Mouse (Mus musculus) left cerebral cortex, adult 18-20 months (tissue): ENCODE data around the gene Uqcc1. TPM values are rescaled to one million over a fixed set of nuclear protein-coding genes. Genes with fewer than 3 reads are reported as not detected.
"Not testable (repeated sequence)": the region's sequence is repeated elsewhere in the genome, so short reads cannot be mapped to it uniquely, and the experiment has no call there.

Source experiments
- DNase-seq, 2 experiments: peaks; one replicate each; pipeline ENCODE4 v3.0.0; 2021 to 2022; ENCODE audit warnings: low spot score in 2 of 2, mixed read lengths in 1 of 2
- total RNA-seq, 2 experiments: library from RNA; stranded (reverse); gene quantifications; 2 replicates each; pipeline ENCODE4 v1.2.3; 2021

The Uqcc1 gene
- total RNA-seq, 2 experiments from 2014 or later: 84.7 to 91.8 TPM

DNA sequence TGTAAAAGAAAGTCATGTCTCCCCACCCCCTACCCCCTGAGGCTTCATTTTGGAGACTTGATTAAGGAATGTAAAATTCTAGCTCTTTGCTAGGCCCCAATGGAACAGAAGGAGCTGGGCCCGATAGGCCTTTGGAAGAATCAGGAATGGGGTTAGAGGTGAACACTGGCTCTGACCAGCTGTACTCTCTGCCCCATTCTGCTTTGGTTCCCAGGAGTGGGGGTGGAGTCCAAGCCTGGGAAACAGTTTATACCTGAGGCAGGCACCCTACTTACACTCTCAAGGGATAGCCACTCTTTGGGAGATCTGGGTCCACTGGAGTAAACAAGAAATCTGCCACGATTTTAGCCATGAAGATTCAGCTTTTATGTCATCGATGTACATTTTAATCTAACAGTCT, 10.6 kb upstream of the Uqcc1 start, which contains the start of gene Gm15557:
Gene Gm15557 (plus strand): TSS at position 48 of the 400 bp plus-strand sequence.
- DNase-seq: no peak

DNA sequence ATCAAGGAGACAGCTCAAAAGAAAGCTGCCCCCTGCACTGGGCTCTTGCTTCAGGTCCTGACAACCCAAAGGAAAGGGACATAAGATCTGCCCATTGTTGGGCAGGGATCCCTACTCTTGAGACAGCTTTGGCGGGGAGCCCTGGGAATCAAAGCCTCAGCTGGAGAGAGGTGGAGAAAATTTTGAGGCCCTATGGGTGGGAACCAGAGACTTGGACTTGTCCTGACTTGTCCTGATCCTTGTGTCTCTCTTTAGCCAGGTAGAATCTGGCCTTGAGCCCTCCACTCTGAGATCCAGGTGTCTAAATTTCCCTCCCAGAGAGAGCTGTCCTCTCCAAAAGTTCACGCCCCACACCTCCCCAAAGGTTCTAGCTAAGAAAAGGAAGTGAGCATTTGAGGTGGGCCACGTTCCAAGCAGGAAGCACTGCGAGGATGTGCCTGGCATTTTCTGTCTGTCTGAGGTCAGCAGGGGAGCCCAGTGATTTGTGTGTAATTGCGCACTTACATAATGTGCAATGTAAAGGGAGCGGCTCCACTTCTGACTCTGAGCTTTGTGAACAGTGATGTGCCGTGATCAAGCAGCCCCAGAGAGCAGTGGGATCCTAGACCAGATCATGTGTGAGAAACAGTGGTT, 9.9 kb upstream of the Uqcc1 start:
- DNase-seq: no peak

DNA sequence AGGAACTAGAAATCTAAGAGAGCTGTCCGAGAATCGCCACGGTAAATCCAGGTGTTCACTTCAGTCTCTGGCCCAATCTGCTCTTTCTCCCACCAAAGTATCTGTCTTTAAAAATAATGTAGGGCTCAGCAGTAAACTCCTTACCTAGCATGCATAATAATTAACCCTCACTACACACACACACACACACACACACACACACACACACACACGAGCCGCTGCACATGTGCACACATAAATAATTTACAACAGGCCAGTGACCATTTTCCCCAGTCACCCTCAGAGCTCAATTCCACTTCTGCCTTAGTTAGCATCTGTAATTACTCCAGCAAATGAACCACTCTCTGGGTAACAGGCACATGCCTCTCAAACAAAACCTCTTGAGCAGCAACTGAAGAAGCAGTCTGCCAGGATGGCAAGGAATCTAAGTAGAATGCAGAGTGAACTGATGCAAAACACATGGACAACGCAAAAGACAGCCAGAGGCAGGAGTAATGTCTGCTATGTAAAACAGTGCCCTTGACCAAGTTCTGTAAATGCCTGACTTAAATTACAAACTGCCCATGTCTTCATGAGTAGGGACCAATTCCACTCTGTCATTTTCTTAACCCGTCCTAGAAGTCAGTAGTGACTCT, 1.3 kb downstream of the Uqcc1 start:
- no peak for DNase-seq

DNA sequence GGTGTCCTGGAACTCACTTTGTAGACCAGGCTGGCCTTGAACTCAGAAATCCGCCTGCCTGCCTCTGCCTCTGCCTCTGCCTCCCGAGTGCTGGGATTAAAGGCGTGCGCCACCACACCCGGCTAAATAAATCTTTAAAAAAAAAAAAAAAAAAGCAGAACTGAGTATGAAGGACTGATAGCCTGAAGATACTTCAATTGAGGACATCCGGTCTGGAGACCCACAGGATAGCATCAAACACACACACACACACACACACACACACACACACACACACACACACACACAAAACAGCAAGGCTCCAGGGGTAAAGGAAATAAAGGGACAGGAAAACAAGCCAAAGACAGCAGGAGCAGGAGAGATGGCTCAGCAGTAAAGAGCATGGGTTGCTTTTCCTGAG, 4.9 kb downstream of the Uqcc1 start:
- DNase-seq: not testable (repeated sequence)

DNA sequence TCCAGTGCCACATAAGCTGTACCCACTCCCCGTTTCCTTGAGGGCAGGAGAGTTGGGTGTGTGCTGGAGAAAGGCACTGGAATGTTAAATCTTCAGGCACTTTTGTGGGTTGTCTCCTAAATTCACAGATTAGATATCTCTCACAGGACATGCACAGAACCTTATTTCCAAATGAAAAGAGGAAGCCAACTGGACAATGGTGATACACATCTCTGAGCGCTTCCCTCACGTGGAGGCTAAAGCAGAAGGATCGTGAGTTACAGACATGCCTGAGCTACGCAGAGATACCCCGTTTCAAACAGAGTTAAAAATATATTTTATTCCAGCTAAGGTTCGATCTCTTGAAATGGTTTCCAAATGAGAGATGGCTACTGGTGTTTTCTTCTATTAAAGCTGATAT, 7.0 kb downstream of the Uqcc1 start:
- no peak for DNase-seq

DNA sequence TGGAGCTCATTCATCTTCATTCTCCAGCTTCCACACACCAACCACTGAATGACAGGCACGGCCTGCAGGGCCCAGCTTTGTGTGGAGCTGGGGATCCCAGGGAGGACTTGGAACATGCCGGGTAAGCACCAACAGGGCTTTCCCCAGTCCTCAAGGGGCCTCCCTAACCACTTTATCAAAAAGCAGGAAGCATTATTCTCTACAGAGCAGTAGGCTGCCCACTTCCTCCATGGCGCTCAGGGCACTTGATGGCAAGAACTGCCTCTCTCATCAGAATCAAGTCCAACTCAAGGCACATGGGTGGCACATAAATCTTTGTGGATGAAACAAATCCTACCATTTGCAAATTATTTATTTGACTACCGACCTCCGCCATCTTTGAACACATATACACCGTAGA, 15.4 kb downstream of the Uqcc1 start:
- no peak for DNase-seq

DNA sequence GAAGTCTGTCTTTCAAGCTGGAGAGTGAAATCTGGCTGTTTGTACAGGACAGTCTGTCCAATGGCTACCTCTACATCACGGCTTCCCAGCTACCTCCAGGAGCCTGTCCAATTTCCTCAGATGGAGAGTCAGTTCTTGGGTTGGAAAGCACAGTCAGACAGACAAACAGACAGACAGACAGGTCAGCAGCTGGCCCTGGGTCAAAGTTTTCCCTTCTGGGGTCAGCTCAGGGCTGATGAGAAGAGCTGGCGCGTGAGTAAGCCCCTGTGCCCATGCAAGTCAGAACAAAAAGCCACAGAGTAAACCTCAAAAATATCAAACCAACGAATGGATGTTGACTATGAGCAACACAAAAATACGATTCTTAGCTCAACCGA, 26.5 kb downstream of the Uqcc1 start:
- DNase-seq: no peak

DNA sequence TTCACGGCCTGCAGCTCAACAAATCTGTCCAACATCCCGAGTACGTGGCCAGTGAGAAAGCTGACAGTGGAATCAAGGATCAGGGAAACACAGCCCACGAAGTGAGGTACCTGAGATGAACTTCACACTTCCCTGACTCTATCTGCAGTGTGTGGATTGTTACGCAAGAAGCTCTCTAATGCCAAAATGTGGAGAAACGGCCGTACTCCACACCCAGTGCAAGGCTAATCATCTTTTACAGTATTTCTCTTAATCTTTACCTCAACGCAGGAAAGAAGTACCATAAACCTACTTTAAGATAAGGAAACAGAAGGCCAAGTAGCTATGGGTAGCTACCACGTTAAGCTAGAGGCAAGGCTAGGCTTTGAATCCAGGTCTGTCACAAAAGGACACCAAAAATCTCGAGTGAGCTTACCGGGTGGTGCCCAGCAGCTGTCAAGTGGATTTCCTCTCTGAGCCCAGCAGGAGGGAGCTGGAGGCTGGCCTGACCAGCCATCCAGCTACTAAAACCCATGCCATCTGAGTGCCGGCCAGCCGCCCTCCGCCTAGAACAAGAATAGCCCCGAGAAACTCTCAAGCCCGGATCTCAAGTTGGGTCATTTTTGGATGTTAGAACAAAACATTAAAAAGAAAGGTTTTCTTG, 27.0 kb downstream of the Uqcc1 start:
- peak in 1 of 2 experiments; percentile 12 for DNase-seq

DNA sequence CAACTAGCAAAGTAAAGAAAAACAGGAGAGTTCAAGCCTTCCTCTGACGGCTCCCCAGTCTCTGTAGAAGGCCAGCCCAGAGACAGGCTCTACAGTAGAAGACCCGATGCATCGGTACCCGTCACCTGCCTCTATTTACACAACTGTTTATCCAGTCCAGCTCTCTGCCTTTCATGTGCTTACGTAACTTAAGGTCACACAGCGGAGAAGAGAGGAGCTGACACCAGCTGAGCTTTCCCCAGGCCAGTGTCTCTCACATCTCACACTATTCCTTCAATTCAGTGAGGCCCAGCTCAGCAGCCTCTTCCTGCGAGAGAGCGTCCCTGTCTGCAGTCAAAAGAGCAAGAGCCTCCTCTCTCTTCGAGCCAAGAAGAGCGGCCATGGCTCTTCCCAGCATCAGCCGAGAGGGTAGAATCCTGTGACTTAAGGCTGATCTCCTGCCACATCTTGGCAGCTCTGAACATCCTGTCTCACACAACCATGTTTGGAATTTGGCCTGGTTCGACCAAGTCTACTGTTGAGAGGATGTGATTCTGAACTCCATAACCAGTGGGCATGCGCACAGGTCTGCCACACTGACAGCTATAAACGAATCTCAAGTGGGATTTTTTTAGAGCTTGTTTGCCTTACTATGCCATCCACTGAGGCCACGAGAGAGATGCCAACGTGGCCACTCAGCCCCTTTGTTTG, 34.9 kb downstream of the Uqcc1 start:
- DNase-seq: no peak

DNA sequence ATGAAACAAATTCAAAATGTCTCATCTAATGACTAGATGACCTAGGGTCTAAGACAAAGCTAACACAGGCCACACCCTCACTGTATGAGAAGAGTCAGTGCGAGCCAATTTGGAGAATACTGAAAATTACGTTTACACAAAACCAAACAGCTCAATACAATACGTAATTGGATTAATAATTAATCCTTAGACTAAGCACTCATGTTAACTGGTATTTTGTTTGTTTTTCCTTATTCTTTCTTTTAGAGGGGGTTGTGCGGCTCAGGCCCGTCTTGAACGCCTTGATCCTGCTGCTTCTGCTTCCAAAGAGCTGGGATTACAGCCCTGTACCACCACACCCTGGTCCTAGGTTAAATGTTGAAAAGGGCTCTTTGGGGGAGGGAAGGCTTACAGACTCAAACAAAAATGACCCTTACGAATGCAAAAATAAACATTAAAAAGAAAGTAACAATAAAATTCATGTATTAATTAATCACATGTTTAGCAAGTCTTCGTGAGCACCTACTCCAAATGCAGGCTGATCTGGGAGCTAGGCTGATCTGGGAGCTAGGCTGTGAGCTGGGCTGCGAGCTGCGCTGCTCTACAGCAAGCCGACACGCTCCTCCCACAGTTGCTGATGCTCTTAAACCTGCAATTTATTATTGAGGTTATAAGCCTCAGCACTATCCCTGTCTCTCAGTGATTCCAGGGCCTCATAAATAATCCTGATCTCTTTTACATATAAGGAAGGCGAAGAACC, 35.6 kb downstream of the Uqcc1 start:
- DNase-seq: no peak

DNA sequence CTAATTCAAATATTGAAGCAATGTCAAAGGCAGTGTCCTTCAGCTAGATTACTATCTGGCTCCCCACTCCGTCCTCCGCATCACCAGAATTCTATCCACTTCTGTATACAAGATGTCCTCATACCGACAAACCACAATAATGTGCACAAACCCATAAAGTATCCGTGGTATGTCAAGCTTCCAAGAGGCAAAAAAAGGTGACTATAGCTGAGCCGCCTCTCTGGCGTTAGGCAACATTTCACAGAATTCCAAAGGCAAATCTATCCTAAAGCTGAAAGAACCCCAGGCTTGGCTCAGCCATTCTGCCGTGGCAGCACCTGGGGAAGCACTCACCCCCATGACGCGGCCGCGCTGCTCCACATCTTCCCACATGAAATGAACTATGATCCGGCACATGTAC, 43.3 kb downstream of the Uqcc1 start:
- no peak for DNase-seq

DNA sequence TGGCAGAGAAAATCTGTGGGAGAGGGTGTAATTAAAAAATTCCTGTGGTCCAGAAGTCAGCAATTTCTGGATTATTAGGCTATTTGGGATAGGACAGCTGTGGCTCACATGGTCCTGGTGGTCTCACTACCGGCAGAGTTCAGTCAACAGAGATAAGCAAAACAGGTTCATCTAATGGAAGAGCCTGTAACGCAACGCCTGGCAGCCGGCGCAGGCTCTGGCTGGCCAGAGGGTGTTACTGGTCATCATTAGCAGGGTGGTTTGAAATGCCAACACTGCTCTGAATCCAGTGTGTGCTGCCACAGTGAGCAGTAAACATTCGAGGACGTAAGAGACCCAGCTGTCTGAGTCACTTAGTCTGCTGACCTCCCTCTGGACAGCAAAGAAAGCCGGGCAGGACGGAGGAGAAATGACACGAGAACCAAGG, 44.8 kb downstream of the Uqcc1 start:
- no peak for DNase-seq

DNA sequence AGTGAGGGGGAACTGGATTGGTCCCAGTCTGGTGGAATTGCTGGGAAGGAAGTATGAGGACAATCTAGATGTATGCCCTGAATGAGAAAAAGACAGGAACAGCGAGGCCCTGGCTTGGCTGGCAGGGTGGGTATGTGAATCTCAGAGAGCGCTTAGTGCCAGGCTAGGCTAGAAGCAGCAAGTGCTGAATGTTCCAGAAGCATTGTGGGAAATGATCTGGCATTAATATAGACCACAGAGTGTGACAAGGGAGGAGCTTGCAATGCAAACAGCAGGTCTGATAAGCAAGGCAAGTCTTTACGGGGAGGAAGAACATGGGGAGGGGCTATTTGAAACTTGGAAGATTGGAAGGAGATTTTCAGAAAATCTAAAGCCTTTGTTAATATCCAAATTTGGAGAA, 48.0 kb downstream of the Uqcc1 start:
- DNase-seq: no peak

DNA sequence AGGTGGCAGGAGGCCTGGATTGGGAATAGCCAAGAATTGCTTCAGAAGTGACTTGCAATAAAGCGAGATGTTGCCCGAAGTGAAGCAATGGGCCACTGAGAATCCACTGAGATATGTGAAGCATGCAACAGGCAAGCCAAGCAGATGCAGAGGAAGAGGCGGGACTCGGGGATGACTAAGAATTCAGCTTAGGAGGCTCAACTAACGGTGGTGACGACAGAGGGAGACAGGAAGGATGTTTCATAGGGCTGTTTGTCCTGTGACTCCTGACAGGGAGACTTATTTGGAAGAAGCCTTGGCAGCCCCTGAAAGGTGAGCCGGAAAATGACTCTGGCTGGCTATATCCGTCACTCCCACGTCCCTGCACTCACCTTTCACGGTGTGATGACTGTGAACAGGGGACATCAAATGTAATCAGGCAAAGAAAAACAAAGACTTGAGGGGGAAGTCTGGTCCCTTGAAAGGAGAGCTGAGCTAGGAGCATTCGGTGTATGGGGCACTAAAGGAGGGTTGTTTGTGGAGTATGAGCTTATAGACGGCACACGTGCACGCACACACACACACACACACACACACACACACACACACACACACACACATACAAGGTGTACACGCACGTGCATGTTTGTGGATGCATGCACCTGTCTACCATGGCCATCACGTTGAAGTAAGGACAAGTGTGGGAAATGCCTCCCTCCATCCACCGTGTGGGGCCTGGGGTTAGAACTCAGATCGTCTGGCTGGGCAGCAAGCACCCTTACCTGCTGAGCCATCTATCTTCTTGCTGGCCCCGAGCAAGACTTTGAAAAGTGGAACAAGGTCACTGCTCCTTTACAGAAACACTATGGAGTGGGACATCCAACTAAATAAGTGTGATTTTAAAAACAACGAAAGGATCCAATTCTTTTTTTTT, 50.9 kb downstream of the Uqcc1 start:
- no peak for DNase-seq

DNA sequence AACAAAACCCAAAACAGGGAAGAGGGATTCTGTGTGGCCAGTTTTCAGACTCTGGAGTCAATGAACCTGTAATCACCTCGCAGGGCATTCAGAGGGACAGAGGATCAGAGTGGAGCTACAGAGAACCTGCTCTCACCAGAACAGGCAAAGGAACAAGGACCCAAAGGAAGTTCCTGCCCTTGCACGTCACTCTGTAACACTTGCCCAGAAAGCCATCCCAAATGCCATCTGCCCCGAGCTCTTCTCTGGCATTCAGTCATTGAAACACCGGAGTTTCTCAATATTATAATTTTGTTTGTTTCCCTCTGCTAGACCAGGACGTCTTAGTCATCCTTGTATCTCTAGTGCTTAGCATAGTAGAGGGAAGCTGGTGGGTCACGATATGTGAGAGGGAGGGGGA, 56.5 kb downstream of the Uqcc1 start:
- DNase-seq: no peak

DNA sequence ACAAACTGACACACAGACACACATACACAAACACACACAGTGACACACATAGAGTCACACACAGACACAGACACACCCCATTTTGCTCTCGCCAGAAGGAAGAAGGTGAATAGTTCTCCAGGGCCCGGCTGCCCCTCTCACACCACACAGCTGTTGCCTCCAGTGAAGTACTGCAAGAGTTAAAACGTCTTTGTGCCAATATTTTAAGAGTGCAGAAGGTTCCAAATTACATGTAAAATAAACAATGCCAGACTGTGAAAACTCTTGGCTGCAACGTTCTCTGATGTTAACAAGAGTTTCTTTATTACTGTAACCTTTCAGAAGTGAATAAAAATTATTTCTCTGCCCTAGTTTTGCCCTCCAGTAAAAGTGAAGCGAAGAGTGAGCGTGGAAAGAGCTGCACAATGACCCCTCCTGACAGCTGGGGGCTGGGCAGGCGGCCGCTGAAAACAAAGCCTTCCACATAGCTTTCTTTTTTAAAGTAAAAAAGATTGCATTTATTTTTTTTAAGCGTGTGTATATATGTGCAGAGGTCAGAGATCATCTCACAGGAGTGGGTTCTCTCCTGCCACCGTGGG, 57.1 kb downstream of the Uqcc1 start:
- DNase-seq: no peak

DNA sequence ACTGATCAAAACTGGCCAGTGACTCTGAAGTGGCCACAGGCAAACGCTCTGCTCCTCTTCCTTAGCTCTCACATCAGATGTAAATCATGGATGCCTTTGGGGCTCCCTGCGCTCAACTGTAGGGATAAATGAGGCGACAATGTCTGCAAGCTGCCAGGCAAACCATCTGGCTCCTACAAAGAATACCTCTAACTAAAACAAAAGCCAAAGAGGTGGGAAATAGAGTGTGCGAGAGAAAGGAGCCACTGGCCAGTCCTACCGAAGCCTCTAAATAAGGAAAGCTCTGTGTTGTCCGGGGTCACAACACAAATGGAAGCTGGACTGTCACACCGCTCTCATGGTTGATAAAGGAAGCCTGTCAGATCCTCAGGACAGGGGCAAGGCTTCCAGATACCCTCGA, 57.6 kb downstream of the Uqcc1 start:
- no peak for DNase-seq

DNA sequence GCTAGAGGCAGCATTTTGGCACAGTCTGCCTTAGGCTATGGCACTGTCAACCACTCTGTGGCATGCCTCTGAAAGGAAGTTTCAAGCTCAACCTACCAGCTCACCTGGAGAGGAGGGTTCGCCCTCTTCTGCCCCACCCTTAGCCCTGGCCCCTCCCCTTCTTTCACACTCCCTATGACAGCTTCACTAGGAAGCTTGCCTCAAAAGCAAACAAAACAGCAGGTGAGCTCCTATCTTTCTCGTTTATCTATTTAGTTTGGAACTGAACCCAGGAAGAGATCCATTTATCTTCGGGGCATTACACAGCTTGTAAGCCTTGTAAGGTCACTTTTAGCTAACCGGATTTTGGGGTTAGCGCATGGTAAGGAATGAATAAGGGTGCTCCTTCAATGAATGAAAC, 60.3 kb downstream of the Uqcc1 start:
- DNase-seq: no peak

DNA sequence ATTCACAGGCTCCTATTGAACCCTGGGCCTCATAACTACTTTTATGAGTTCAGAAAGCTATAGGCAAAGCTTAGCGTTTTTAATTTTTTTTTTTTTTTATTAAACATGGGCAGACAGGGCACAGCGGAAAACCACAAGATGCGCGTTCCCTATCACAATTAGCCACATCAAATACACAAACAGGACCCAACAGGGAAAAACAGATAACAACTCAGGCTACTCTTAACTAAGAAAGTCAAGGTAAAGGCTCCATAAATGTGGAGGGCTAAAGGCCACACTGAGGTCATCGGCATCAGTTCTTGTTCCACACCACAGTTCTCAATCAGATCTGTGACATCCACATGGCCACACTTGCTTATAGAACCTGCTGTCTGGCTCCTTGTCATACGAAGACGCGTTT, 61.8 kb downstream of the Uqcc1 start:
- DNase-seq: no peak

DNA sequence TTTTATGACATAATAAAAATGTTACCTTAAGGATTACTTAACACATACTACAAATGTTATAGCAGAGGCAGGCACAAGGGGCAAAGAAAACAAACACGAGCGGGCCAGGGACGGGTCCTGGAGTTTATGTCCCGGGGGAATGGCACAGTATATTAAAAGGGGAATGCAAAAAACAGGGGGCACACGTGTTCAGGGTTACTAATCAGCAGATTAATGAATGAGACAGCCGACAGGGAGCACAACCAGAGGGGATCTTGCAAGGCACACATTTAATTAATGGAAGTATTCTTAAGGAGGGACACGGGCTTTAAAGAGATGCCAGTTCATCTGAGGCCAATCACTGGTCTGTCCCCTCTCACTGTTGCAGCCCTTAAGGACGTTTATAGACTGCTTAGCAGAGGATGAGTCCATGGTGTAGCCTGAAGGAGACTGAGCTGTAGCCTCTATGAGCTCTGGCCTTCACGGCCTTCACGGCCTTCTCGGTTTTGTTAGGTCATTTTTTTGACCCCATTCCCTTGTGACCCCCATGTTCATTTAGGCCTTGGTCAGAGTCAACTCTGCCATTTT, 66.7 kb downstream of the Uqcc1 start:
- DNase-seq: no peak
